Mouse (Mus musculus): ENCODE data around the gene Mkrn1. TPM values are rescaled to one million over a fixed set of nuclear protein-coding genes. Genes with fewer than 3 reads are reported as not detected.
"Not testable (repeated sequence)": the region's sequence is repeated elsewhere in the genome, so short reads cannot be mapped to it uniquely, and the experiment has no call there.

The Mkrn1 gene
- total RNA-seq, 2 experiments from 2014 or later = 67.0 to 107 TPM

- intact Hi-C loops (cut with DNase I) = no loop called here
- DNase-seq (ENCODE audit: low spot score) = no peak
Measured at GRCm38 (mm10) chr6:39389988-39390387, 30.3 kb downstream of the Mkrn1 start.

GRCm38 (mm10) chr6:39381125-39381880 lies 39.0 kb downstream of the Mkrn1 start, which contains the start of gene Rab19:
TSS of gene Rab19 (plus strand) at chr6:39381175.
- intact Hi-C loops (cut with DNase I) = no loop called here
- DNase-seq (ENCODE audit: low spot score) = no peak

GRCm38 (mm10) chr6:39380276-39380675 lies 40.0 kb downstream of the Mkrn1 start:
- no peak for DNase-seq (ENCODE audit: low spot score)
- intact Hi-C loops (cut with DNase I) = no loop called here

- intact Hi-C loops (cut with DNase I) = no loop called here
- no peak for DNase-seq (ENCODE audit: low spot score)
Measured at GRCm38 (mm10) chr6:39379749-39380148, 40.5 kb downstream of the Mkrn1 start.

GRCm38 (mm10) chr6:39379224-39379623 lies 41.0 kb downstream of the Mkrn1 start:
- intact Hi-C loops (cut with DNase I) = no loop called here
- DNase-seq (ENCODE audit: low spot score) = no peak

GRCm38 (mm10) chr6:39378161-39378835 lies 42.0 kb downstream of the Mkrn1 start:
- DNase-seq (ENCODE audit: low spot score); intact Hi-C loops (cut with DNase I): not testable (repeated sequence)

GRCm38 (mm10) chr6:39377311-39377827 lies 42.9 kb downstream of the Mkrn1 start, which contains the start of gene Slc37a3:
TSS of gene Slc37a3 (minus strand) at chr6:39377675.
- intact Hi-C loops (cut with DNase I) = no loop called here
- DNase-seq (ENCODE audit: low spot score) = peak; percentile 71

- intact Hi-C loops (cut with DNase I) = no loop called here
- DNase-seq (ENCODE audit: low spot score) = no peak
Measured at GRCm38 (mm10) chr6:39376775-39377174, 43.5 kb downstream of the Mkrn1 start.

GRCm38 (mm10) chr6:39373301-39373955 lies 46.8 kb downstream of the Mkrn1 start:
- intact Hi-C loops (cut with DNase I) = no loop called here
- DNase-seq (ENCODE audit: low spot score) = no peak

- intact Hi-C loops (cut with DNase I) = no loop called here
- peak; percentile 53 for DNase-seq (ENCODE audit: low spot score)
Measured at GRCm38 (mm10) chr6:39372727-39373126, 47.5 kb downstream of the Mkrn1 start.

- DNase-seq (ENCODE audit: low spot score) = no peak
- intact Hi-C loops (cut with DNase I) = no loop called here
Measured at GRCm38 (mm10) chr6:39372042-39372441, 48.2 kb downstream of the Mkrn1 start.

GRCm38 (mm10) chr6:39369631-39370030 lies 50.6 kb downstream of the Mkrn1 start:
- intact Hi-C loops (cut with DNase I) = no loop called here
- no peak for DNase-seq (ENCODE audit: low spot score)

- intact Hi-C loops (cut with DNase I) = no loop called here
- DNase-seq (ENCODE audit: low spot score) = no peak
Measured at GRCm38 (mm10) chr6:39362684-39363083, 57.6 kb downstream of the Mkrn1 start.

GRCm38 (mm10) chr6:39359207-39359606 lies 61.1 kb downstream of the Mkrn1 start:
- intact Hi-C loops (cut with DNase I); DNase-seq (ENCODE audit: low spot score): not testable (repeated sequence)

- no peak for DNase-seq (ENCODE audit: low spot score)
- intact Hi-C loops (cut with DNase I) = no loop called here
Measured at GRCm38 (mm10) chr6:39348946-39349345, 71.3 kb downstream of the Mkrn1 start.

GRCm38 (mm10) chr6:39347880-39348814 lies 72.1 kb downstream of the Mkrn1 start:
- intact Hi-C loops (cut with DNase I) = no loop called here
- DNase-seq (ENCODE audit: low spot score) = no peak
